In the genomic region with DNA sequence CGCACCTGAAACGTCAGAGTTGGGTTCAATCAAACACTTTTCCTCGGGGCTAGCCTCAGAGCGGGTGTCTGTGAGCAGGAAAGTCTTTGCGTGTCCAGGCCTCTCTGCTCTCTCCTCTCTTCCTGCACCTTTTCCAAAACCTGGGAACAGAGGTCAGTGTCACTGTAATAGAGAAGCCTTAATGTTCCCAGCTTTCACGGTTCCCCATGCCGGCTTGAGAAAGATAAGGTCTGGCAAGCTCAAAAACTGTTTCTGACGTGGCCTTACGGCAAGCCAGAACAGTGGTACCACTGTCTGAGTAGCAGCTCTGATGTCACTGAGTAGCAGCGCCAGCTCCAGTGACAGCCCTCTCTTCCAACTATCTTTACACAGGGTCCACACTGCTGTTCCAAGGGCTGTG, we compare ENCODE assay signal across 10 mouse cellular contexts. TPM values are rescaled to one million over a fixed set of nuclear protein-coding genes. Genes with fewer than 3 reads are reported as not detected.
DNase-seq lines count a peak whose midpoint lies in the region; ATAC-seq and TF ChIP-seq lines count a peak whose summit lies in the region.
"Had no signal": no experiment of that assay in that cellular context is flagged by ENCODE, and none has a peak within 500 bp of the region (broad histone marks: within the 10 kb centered on the region; RNA-seq: fewer than 3 reads in every experiment).

No protein-coding gene starts in this region.

- peak overlapping the region; percentile 99 for H3K4me2 ChIP-seq in liver, embryonic 13.5 days

- no peaks in the 10 kb centered on the region for H3K27me3 ChIP-seq in heart, adult 2 months (ENCODE audit: control insufficient read depth, insufficient read depth, low read length)
- H3K27me3 ChIP-seq in thymus, adult 2 months (ENCODE audit: control insufficient read depth, insufficient read depth, low read length): no peaks in the 10 kb centered on the region
- no peaks in the 10 kb centered on the region; the same call in 1 of the 2 replicates for H3K27me3 ChIP-seq in liver, embryonic 13.5 days

- ATAC-seq in liver, embryonic 13.5 days (ENCODE audit: low read depth): no peak
- ATAC-seq in cerebellum, adult (ENCODE audit: insufficient number of reproducible peaks, low FRiP score, low TSS enrichment): no peak

- TF ChIP-seq POLR2A in heart, adult 2 months (IDR thresholded peaks at IDR 0.05; ENCODE audit: insufficient read depth, low read depth, low read length): no peak
- TF ChIP-seq POLR2A in thymus, adult 2 months (IDR thresholded peaks at IDR 0.05; ENCODE audit: control insufficient read depth, extremely low read depth, insufficient read depth, low read length, poor library complexity): no peak

- TF ChIP-seq CTCF in heart, adult 2 months (IDR thresholded peaks at IDR 0.05): no peak
- TF ChIP-seq CTCF in thymus, adult 2 months (IDR thresholded peaks at IDR 0.05; ENCODE audit: borderline replicate concordance, control insufficient read depth, extremely low read depth, insufficient read depth, low read length, poor library complexity): no peak

- H3K27ac ChIP-seq in heart, adult 2 months: no peak overlapping the region
- no peak overlapping the region for H3K27ac ChIP-seq in thymus, adult 2 months (ENCODE audit: control insufficient read depth, insufficient read depth, low read length)
- no peak overlapping the region for H3K27ac ChIP-seq in liver, embryonic 13.5 days

- no peak for DNase-seq in heart, adult 2 months
- no peak for DNase-seq in heart, postnatal 25 days (ENCODE audit: low spot score)
- no peak for DNase-seq in thymus, adult 2 months
- no peak for DNase-seq in thymus, adult 18-20 months
- DNase-seq in liver, embryonic 13.5 days: no peak
- DNase-seq in T-cell, adult 2 months (ENCODE audit: low spot score): no peak
- DNase-seq in left cerebral cortex, postnatal 25 days (ENCODE audit: low spot score in 2 of 2): no peak
- DNase-seq: B cell, adult 2 months had no signal

- H3K79me2 ChIP-seq in heart, adult 2 months (replicated peaks; ENCODE audit: control insufficient read depth, insufficient read depth, low read length): no peaks in the 10 kb centered on the region

- H3K4me1 ChIP-seq in heart, adult 2 months (ENCODE audit: control insufficient read depth, insufficient read depth, low read length): peaks cover 5% of the 10 kb centered on the region; the same call in 1 of the 2 replicates
- H3K4me1 ChIP-seq in thymus, adult 2 months (replicated peaks; ENCODE audit: control insufficient read depth, insufficient read depth, low read length): peaks cover 15% of the 10 kb centered on the region
- H3K4me1 ChIP-seq in liver, embryonic 13.5 days (replicated peaks): peaks cover 34% of the 10 kb centered on the region

- no peaks in the 10 kb centered on the region for H3K36me3 ChIP-seq in heart, adult 2 months (ENCODE audit: control insufficient read depth, insufficient read depth, low read length)
- H3K36me3 ChIP-seq in thymus, adult 2 months (ENCODE audit: control insufficient read depth, insufficient read depth, low read length): no peaks in the 10 kb centered on the region
- peaks cover 49% of the 10 kb centered on the region for H3K36me3 ChIP-seq in liver, embryonic 13.5 days

- H3K4me3 ChIP-seq in heart, adult 2 months: peak overlapping the region; percentile 65
- peak overlapping the region; percentile 60 for H3K4me3 ChIP-seq in thymus, adult 2 months (ENCODE audit: control insufficient read depth, insufficient read depth, low read length)
- peak overlapping the region; percentile 76 for H3K4me3 ChIP-seq in liver, embryonic 13.5 days (replicated peaks)

- 39% methylated on average over 10 of the region's 10 CpGs for WGBS in heart, adult 2 months
- 52% methylated on average over 10 of the region's 10 CpGs for WGBS in thymus, adult 2 months
- WGBS in liver, embryonic 13.5 days (ENCODE audit: insufficient replicate concordance): 39% methylated on average over 10 of the region's 10 CpGs

- intact Hi-C loops in heart, adult 2 months (cut with DNase I): loop anchor here (5.0 kb wide), 1 partner anchor 132 kb away; a partner anchor contains a TSS
- intact Hi-C loops in heart, postnatal 25 days (cut with DNase I): loop anchor here (10.0 kb wide), 1 partner anchor 200 kb away; no protein-coding TSS in a partner anchor
- intact Hi-C loops in left cerebral cortex, postnatal 25 days (cut with DNase I): no loop called here

- H3K9me3 ChIP-seq in liver, embryonic 13.5 days (replicated peaks): no peaks in the 10 kb centered on the region

- H3K9ac ChIP-seq in heart, adult 2 months (ENCODE audit: low read depth, low read length): no peak overlapping the region
- peak overlapping the region; percentile 79 for H3K9ac ChIP-seq in liver, embryonic 13.5 days

- no peak for TF ChIP-seq EP300 in heart, adult 2 months (IDR thresholded peaks at IDR 0.05; ENCODE audit: insufficient read depth, low read depth, low read length)

RNA-seq across cellular contexts. Expression of a gene that starts 0.8 kb away (rescaled TPM):
- 1 to 10 TPM; 4.2 to 4.5 TPM for total RNA-seq in heart, adult 2 months (2021)
- polyA plus RNA-seq in heart, adult 2 months (2012; rRNA removed): 12.5 and 12.7 TPM in 2 replicates
- total RNA-seq in heart, postnatal 25 days (2021): 1 to 10 TPM; 5.6 to 6.2 TPM
- 69.2 and 77.3 TPM in 2 replicates for polyA plus RNA-seq in thymus, adult 2 months (2012; rRNA removed)
- polyA plus RNA-seq in liver, embryonic 13.5 days (2015; fragmentation: Nextera tagmentation; extraction: Ambion mirVana): 13.0 and 14.3 TPM in 2 replicates
- total RNA-seq in left cerebral cortex, postnatal 25 days (2021): 10 to 100 TPM; 50.4 to 60.0 TPM

RNA-seq across cellular contexts. Expression of a gene that starts 1.0 kb away (rescaled TPM):
- total RNA-seq in heart, adult 2 months (2021): 10 to 100 TPM; 26.4 to 34.2 TPM
- 51.4 and 53.0 TPM in 2 replicates for polyA plus RNA-seq in heart, adult 2 months (2012; rRNA removed)
- 10 to 100 TPM; 31.2 to 35.7 TPM for total RNA-seq in heart, postnatal 25 days (2021)
- polyA plus RNA-seq in thymus, adult 2 months (2012; rRNA removed): 103 and 112 TPM in 2 replicates
- polyA plus RNA-seq in liver, embryonic 13.5 days (2015; fragmentation: Nextera tagmentation; extraction: Ambion mirVana): 123 and 126 TPM in 2 replicates
- 10 to 100 TPM; 18.0 to 22.7 TPM for total RNA-seq in left cerebral cortex, postnatal 25 days (2021)

RNA-seq across cellular contexts. Expression of a gene that starts 6.7 kb away (rescaled TPM):
- total RNA-seq in heart, adult 2 months (2021): under 1 TPM; 0.70 to 0.99 TPM
- polyA plus RNA-seq in heart, adult 2 months (2012; rRNA removed): 3.3 and 4.6 TPM in 2 replicates
- 1 to 10 TPM; 1.2 to 1.8 TPM for total RNA-seq in heart, postnatal 25 days (2021)
- polyA plus RNA-seq in thymus, adult 2 months (2012; rRNA removed): 22.8 and 26.3 TPM in 2 replicates
- 1.7 and 2.3 TPM in 2 replicates for polyA plus RNA-seq in liver, embryonic 13.5 days (2015; fragmentation: Nextera tagmentation; extraction: Ambion mirVana)
- 10 to 100 TPM; 39.4 to 41.0 TPM for total RNA-seq in left cerebral cortex, postnatal 25 days (2021)
- total RNA-seq: common myeloid progenitor, adult 5-6 weeks had no signal

RNA-seq across cellular contexts. Expression of a gene that starts 12.5 kb away (rescaled TPM):
- 10 to 100 TPM; 12.1 to 12.9 TPM for total RNA-seq in heart, adult 2 months (2021)
- polyA plus RNA-seq in heart, adult 2 months (2012; rRNA removed): 32.0 and 35.5 TPM in 2 replicates
- 1 to 10 TPM; 6.8 to 7.5 TPM for total RNA-seq in heart, postnatal 25 days (2021)
- 78.4 and 126 TPM in 2 replicates for polyA plus RNA-seq in thymus, adult 2 months (2012; rRNA removed)
- 8.8 and 9.6 TPM in 2 replicates for polyA plus RNA-seq in liver, embryonic 13.5 days (2015; fragmentation: Nextera tagmentation; extraction: Ambion mirVana)
- 1 to 10 TPM; 6.1 to 7.4 TPM for total RNA-seq in left cerebral cortex, postnatal 25 days (2021)

RNA-seq across cellular contexts. Expression of a gene that starts 17.4 kb away (rescaled TPM):
- total RNA-seq in heart, adult 2 months (2021): 10 to 100 TPM; 17.7 to 19.4 TPM
- 42.3 and 379 TPM in 2 replicates for polyA plus RNA-seq in heart, adult 2 months (2012; rRNA removed)
- total RNA-seq in heart, postnatal 25 days (2021): 10 to 100 TPM; 16.7 to 22.1 TPM
- 426 and 617 TPM in 2 replicates for polyA plus RNA-seq in thymus, adult 2 months (2012; rRNA removed)
- polyA plus RNA-seq in liver, embryonic 13.5 days (2015; fragmentation: Nextera tagmentation; extraction: Ambion mirVana): 0.22 TPM in 1 of 2 replicates, not detected in the other
- 1 to 10 TPM; 2.6 to 3.7 TPM for total RNA-seq in left cerebral cortex, postnatal 25 days (2021)
- total RNA-seq: common myeloid progenitor, adult 5-6 weeks had no signal

Comparison
In these comparisons a context has a peak if more than half of its experiments do, and no peak if none do; other contexts are left out.
1. RNA of a gene that starts 0.8 kb away (total RNA-seq): 50.4 to 60.0 TPM in left cerebral cortex, postnatal 25 days; 5.6 to 6.2 TPM in heart, postnatal 25 days and 4.2 to 4.5 TPM in heart, adult 2 months; every median in the first group is over 4 times any median in the second.
2. RNA of a gene that starts 6.7 kb away (total RNA-seq): 39.4 to 41.0 TPM in left cerebral cortex, postnatal 25 days; 1.2 to 1.8 TPM in heart, postnatal 25 days and 0.70 to 0.99 TPM in heart, adult 2 months; every median in the first group is over 10 times any median in the second.
3. Peak in every context shown above with its lines, with median percentiles within 50 percentile points of each other: H3K4me3 ChIP-seq.